Mouse (Mus musculus) cerebellum, adult 2 months (tissue): ENCODE measurements at regions not wholly inside any gene's neighbourhood (a gene's known extent, or its start where the extent isn't known, plus 50 kb on each side); places are given as distances from the start of the nearest gene placed in this dataset.

ENCODE experiments used
- CTCF ChIP-seq: fragments of 200-500 bp; IDR thresholded peaks from 2 replicates; pipeline ENCODE4 v1.5.1; 2011; ENCODE audit warnings: low read depth, mild to moderate bottlenecking, control low read depth, low read length, moderate library complexity, borderline replicate concordance; ENCODE audit not compliant: insufficient read depth
- POLR2A ChIP-seq: fragments of 200-500 bp; IDR thresholded peaks from 2 replicates; pipeline ENCODE4 v1.6.1; 2011; ENCODE audit warnings: low read length, control low read depth, borderline replicate concordance; ENCODE audit not compliant: insufficient read depth

GRCm38 (mm10) chr1:57510359-57511120 is 103.6 kb upstream of the Tyw5 start:
- no peak for TF ChIP-seq CTCF
- no peak for TF ChIP-seq POLR2A
